Mouse (Mus musculus) kidney, embryonic 14.5 days (tissue): ENCODE data around the gene Gm19935. TPM values are rescaled to one million over a fixed set of nuclear protein-coding genes. Genes with fewer than 3 reads are reported as not detected.

ENCODE experiments used
- ATAC-seq: fragments of 200-750 bp; cut with Nextera tagmentation; 2 replicates; pipeline ENCODE4 v1.8.0; 2017; ENCODE audit warnings: moderate number of reproducible peaks, mild to moderate bottlenecking, moderate TSS enrichment, moderate library complexity; ENCODE audit not compliant: low FRiP score, low TSS enrichment
- H3K27ac ChIP-seq: fragments of 300-500 bp; sonication (generic); 2 replicates; pipeline ENCODE4 v1.5.1; 2014; ENCODE audit warnings: low read depth, mild to moderate bottlenecking, low read length, moderate library complexity, mixed read lengths
- H3K27me3 ChIP-seq: fragments of 300-500 bp; sonication (generic); 2 replicates; pipeline ENCODE4 v1.6.1; 2014; ENCODE audit warnings: mild to moderate bottlenecking, low read length; ENCODE audit not compliant: control insufficient read depth, insufficient read depth
- H3K36me3 ChIP-seq: fragments of 300-500 bp; sonication (generic); 2 replicates; pipeline ENCODE4 v1.6.1; 2014; ENCODE audit warnings: low read length, mixed read lengths; ENCODE audit not compliant: control insufficient read depth, insufficient read depth
- H3K4me1 ChIP-seq: fragments of 300-500 bp; sonication (generic); 2 replicates; pipeline ENCODE4 v1.6.1; 2014; ENCODE audit warnings: low read length, mixed read lengths; ENCODE audit not compliant: control insufficient read depth, insufficient read depth
- H3K4me2 ChIP-seq: fragments of 300-500 bp; sonication (generic); replicated peaks from 2 replicates; pipeline ENCODE4 v1.6.1; 2014; ENCODE audit warnings: low read depth, mild to moderate bottlenecking, low read length
- H3K4me3 ChIP-seq: fragments of 300-500 bp; sonication (generic); 2 replicates; pipeline ENCODE4 v1.5.1; 2014; ENCODE audit warnings: mild to moderate bottlenecking, low read length
- H3K9ac ChIP-seq: fragments of 300-500 bp; sonication (generic); 2 replicates; pipeline ENCODE4 v1.6.1; 2014; ENCODE audit warnings: low read depth, mild to moderate bottlenecking, low read length, moderate library complexity
- H3K9me3 ChIP-seq: fragments of 300-500 bp; sonication (generic); 2 replicates; pipeline ENCODE4 v1.6.1; 2016; ENCODE audit warnings: low read length; ENCODE audit not compliant: control insufficient read depth
- WGBS: fragments of 180-500 bp; shearing (Covaris S2); extraction: QIAGEN DNeasy Blood & Tissue Kit; methylation state at CpG from one replicate; pipeline ENCODE4 v1.1.7; 2014; 5-methylcytosine and 5-hydroxymethylcytosine counted together
- polyA plus RNA-seq: library from polyadenylated mRNA; unstranded; fragments of >200 nt; fragmentation: Nextera tagmentation; extraction: Ambion mirVana; gene quantifications from 2 replicates; pipeline ENCODE4 v1.2.1, GENCODE M21; 2014

Gene Gm19935
- polyA plus RNA-seq, 1 experiment from 2014 or later: not detected

DNA sequence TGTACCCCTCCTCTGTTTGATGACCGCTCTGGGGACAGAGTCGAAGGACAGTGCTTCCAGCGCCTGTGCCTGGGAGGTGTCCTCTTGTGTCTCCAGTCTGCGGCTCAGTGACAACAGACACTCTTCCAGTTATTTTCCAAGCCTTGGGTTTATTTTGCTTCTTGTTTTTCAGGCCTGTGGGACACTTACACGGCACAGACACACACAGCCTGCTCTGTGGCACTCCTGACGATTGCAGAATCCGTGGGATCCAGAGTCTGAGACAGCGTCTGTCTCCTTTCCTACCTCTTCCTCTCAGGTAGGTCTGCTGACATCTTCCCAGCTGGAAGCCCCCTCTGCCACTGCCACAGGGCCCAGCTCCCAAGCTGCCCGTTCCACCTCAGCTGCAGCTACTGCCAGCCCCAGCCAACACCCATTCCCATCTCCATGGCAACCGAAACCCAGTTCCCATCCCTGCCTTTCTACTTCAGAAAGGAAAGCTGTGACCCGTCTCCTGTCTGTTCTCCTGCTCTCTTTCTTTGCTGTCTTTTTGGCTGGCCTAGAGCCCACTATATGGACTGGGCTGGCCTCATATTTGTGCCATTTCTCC is 32.4 kb upstream of the Gm19935 start:
- ATAC-seq: no peak
- Histone ChIP-seq H3K27me3 (no peaks in the 10 kb centered on the region), H3K4me1 (0 out of 2 replicates have a peak, but pooled peaks cover 4% of the 10 kb centered on the region), H3K27ac (no peak overlapping the region), H3K4me2 (no peak overlapping the region), H3K36me3 (no peaks in the 10 kb centered on the region), H3K9ac (no peak overlapping the region), H3K9me3 (no peaks in the 10 kb centered on the region), H3K4me3 (no peak overlapping the region)
- 58% methylated on average over 11 of the region's 11 CpGs for WGBS

DNA sequence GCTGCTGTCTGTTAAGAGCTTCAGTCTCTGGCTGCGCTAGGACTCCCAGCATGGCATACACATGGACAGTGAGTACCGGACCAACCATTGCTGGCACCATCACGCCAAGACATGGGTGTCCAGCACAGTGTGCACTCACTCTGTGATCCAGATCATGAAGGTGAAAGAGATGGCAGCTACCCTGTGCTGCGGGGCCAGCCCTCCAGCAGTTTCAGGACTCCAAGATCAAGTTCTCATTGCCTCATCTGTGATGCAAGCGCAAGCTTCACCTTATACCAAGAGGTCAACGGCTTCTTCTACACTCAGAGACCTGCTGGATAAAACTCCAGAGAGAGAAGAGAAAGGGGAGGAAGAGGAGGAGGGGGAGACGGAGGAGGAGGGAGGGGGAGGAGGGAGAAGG is 30.8 kb upstream of the Gm19935 start:
- WGBS: 82% methylated on average over 7 of the region's 7 CpGs

DNA sequence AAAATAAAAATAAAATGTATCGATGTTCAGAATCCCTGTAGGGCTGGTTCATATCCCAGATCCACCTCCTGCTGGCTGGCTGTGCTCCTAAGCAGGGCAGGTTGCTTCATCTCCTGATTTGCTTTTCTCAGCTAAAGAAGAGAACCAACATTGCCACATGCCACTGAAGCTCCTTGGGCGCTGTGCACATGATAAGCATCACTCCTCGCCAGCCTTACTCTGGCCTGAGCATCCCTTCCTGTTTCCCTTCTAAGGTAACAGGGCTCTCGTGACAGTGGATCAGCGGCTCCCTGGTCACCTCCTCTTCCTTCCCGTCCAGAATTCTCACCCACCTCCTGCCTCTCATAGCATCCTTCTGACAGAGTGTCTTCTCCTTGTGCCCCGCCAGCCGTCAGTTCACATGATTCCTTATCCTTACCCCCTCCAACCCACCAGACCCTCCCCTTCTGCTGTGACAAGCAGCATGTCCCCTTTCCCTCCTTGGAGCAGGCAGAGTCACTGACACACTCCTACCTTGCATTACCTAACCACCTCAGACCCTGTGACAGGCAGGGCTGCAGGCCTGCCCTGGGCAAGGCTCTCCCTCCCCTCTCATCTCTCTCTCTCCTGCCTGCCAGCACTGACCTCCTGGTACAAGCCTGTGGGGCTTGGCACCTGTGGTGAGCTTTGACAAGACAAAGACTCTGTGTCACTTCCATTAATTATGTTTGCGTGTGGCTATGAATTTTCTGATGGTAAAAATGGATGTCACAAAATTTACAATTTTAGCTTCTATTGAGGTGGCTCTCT is 27.2 kb upstream of the Gm19935 start:
- 68% methylated on average over 9 of the region's 9 CpGs for WGBS
- Histone ChIP-seq H3K4me1 (no peaks in the 10 kb centered on the region), H3K4me2 (no peak overlapping the region), H3K9ac (no peak overlapping the region), H3K36me3 (no peaks in the 10 kb centered on the region), H3K4me3 (no peak overlapping the region), H3K27ac (no peak overlapping the region), H3K27me3 (no peaks in the 10 kb centered on the region), H3K9me3 (no peaks in the 10 kb centered on the region)
- ATAC-seq: no peak

More for the DNA sequence above, 30.8 kb upstream of the Gm19935 start:
- Histone ChIP-seq H3K4me1 (no peaks in the 10 kb centered on the region), H3K9ac (no peak overlapping the region), H3K4me3 (no peak overlapping the region), H3K27ac (no peak overlapping the region), H3K36me3 (no peaks in the 10 kb centered on the region), H3K4me2 (no peak overlapping the region), H3K9me3 (no peaks in the 10 kb centered on the region), H3K27me3 (no peaks in the 10 kb centered on the region)
- ATAC-seq: no peak

DNA sequence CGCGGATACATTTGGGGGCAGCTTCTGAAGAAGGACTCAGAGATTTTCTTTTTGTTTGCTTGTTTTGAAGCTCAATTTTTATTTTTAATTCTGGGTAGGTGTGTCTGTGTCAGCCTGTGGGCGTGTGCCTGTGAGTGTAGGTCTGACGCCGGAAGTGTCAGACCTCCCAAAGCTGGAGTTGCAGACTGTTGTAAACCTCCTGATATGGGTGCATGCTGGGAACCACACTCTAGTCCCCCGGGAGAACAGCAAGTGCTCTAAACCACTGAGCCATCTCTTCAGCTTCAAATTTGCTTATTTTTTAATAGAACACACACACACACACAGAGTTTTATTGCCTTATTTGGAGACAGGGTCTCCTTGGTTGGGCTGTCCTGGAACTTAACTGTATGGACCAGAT is 25.9 kb upstream of the Gm19935 start:
- 80% methylated on average over 6 of the region's 6 CpGs for WGBS
- Histone ChIP-seq H3K4me2 (no peak overlapping the region), H3K4me1 (no peaks in the 10 kb centered on the region), H3K9ac (no peak overlapping the region), H3K9me3 (no peaks in the 10 kb centered on the region), H3K4me3 (no peak overlapping the region), H3K27me3 (no peaks in the 10 kb centered on the region), H3K27ac (no peak overlapping the region), H3K36me3 (no peaks in the 10 kb centered on the region)
- no peak for ATAC-seq

DNA sequence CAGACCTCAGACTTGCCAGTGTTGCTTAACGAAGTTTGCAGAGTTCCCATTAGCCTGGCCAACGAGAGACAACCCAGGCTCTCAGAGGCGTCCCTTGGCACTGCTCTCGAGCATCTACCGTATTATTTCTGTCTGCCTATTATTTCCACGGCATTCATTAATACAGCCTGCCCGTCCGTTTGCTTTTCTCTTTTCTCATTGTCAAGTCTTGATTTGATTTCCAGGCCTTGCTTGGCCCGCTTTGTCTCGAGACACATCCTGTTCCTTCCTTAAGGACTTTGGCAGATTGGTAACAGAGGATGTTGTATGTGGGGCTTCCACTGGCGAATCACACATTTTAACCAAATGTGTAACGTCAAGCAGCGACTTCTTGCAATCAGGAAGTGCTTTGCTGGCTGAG is 24.1 kb upstream of the Gm19935 start:
- Histone ChIP-seq H3K9ac (no peak overlapping the region), H3K4me2 (no peak overlapping the region), H3K4me1 (no peaks in the 10 kb centered on the region), H3K36me3 (no peaks in the 10 kb centered on the region), H3K27me3 (no peaks in the 10 kb centered on the region), H3K9me3 (no peaks in the 10 kb centered on the region), H3K27ac (no peak overlapping the region), H3K4me3 (no peak overlapping the region)
- 78% methylated on average over 13 of the region's 13 CpGs for WGBS
- ATAC-seq: no peak

DNA sequence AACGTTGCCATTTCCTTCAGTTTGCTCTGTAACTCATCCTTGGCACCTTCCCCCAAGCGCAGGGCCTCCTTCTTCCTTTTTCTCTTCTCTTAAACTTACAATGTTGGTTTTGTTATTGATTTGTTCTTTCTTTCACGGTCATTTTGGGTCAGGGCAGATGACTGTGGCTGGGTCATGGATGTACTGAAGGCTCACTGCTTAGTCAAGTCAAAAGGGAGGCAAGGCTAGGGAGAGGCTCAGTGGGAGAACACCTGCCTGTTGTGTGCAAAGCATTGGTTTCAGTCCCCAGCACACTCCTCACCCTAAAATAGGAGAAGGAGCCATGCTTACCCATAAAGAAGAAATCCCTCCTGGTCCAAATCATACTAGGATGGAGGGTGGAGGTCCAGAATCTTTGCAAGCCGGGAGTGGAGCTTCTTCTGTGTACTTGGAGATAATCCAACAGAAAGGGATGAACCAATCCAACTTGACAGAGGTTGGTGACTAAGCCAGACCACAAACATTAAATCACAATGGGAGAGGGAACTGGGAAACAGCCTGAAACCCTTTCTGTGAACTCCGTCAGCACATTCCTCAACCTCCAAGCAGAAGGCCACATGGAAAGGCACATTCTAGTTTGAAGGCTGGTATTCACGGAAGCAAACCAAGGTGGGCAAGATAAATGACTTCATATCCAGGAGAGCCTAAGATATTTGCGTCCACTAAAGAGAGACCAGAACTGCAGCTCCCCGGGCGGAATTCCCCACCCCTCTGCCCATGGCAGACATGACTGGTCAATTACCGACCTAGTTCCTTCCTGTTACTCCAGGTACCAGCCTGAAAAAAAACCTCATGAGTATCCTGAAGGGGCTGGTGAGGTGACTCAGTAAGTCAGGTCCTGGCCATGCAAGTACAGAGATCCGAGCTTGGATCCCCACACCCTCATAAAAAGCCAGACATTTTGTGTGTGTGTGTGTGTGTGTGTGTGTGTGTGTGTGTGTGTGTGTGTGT is 22.8 kb upstream of the Gm19935 start:
- Histone ChIP-seq H3K4me2 (no peak overlapping the region), H3K36me3 (no peaks in the 10 kb centered on the region), H3K27ac (no peak overlapping the region), H3K27me3 (no peaks in the 10 kb centered on the region), H3K4me3 (no peak overlapping the region), H3K9me3 (no peaks in the 10 kb centered on the region), H3K4me1 (no peaks in the 10 kb centered on the region), H3K9ac (no peak overlapping the region)
- WGBS: 76% methylated on average over 11 of the region's 11 CpGs
- ATAC-seq: no peak

DNA sequence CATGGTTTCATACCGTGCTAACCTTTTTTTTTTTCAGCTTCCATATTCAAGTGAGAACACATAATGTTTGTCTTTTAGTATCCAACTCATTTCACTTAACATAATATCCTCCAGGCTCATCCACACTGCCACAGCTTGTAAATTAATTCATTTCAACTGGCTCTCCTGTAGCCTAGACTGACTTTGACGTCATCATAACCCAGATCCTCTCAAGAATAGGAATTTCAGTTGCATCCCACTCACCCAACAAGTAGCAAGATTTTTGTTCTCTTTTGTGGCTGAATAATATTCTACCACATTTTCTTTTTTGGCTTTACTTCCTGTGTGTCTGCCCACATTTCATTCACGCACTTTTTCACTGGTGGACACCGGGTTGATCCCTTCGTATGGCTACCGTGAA is 20.2 kb upstream of the Gm19935 start:
- Histone ChIP-seq H3K4me3 (no peak overlapping the region), H3K36me3 (no peaks in the 10 kb centered on the region), H3K27ac (no peak overlapping the region), H3K9ac (no peak overlapping the region), H3K9me3 (no peaks in the 10 kb centered on the region), H3K4me1 (no peaks in the 10 kb centered on the region), H3K4me2 (no peak overlapping the region), H3K27me3 (no peaks in the 10 kb centered on the region)
- no peak for ATAC-seq
- 90% methylated on average over 6 of the region's 6 CpGs for WGBS

DNA sequence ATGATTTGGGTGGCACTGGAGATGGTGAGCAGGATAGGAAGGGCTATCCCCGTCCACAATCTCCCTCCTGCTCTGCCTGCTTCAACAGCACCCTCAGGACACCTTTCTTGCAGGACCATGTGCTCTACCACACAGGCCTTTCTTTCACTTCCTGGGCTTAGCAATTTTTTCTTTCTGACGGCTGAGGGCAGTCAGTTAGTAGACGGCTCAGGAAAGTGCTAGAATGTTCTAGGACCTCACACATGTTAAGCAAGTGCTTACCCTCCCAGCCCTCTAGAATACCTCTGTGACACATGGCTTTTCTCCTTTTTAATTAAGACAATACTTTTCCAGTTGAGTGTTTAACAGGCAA is 17.1 kb upstream of the Gm19935 start:
- H3K36me3 ChIP-seq: no peaks in the 10 kb centered on the region
- no peak overlapping the region for H3K27ac ChIP-seq
- H3K4me3 ChIP-seq: no peak overlapping the region
- no peaks in the 10 kb centered on the region for H3K9me3 ChIP-seq
- ATAC-seq: no peak
- H3K27me3 ChIP-seq: no peaks in the 10 kb centered on the region
- H3K4me1 ChIP-seq: peaks cover 6% of the 10 kb centered on the region; the same call in 1 of the 2 replicates
- H3K4me2 ChIP-seq: no peak overlapping the region
- no peak overlapping the region for H3K9ac ChIP-seq
- 80% methylated on average over 3 of the region's 3 CpGs for WGBS
